Mouse (Mus musculus) stomach, postnatal 0 days (tissue): ENCODE results near the gene Dffa. TPM values are rescaled to one million over a fixed set of nuclear protein-coding genes. Genes with fewer than 3 reads are reported as not detected.

ENCODE experiments used
- ATAC-seq: fragments of 200-750 bp; cut with Nextera tagmentation; 2 replicates; pipeline ENCODE4 v1.8.0; 2017; ENCODE audit not compliant: low FRiP score, low TSS enrichment
- DNase-seq: peaks from one replicate; pipeline ENCODE4 v3.0.0-alpha.2; 2016; ENCODE audit warnings: low spot score
- H3K27ac ChIP-seq: fragments of 300-500 bp; sonication (generic); replicated peaks from 2 replicates; pipeline ENCODE4 v1.5.1; 2014; ENCODE audit warnings: mild to moderate bottlenecking, control low read depth
- H3K27me3 ChIP-seq: fragments of 300-500 bp; sonication (generic); 2 replicates; pipeline ENCODE4 v1.6.1; 2014; ENCODE audit warnings: low read length; ENCODE audit not compliant: control insufficient read depth, insufficient read depth
- H3K36me3 ChIP-seq: fragments of 300-500 bp; sonication (generic); 2 replicates; pipeline ENCODE4 v1.6.1; 2014; ENCODE audit warnings: low read length, mixed read lengths; ENCODE audit not compliant: control insufficient read depth, insufficient read depth
- H3K4me1 ChIP-seq: fragments of 300-500 bp; sonication (generic); replicated peaks from 2 replicates; pipeline ENCODE4 v1.6.1; 2014; ENCODE audit warnings: antibody characterized with exemption; ENCODE audit not compliant: control insufficient read depth, insufficient read depth
- H3K4me2 ChIP-seq: fragments of 300-500 bp; sonication (generic); replicated peaks from 2 replicates; pipeline ENCODE4 v1.6.1; 2014; ENCODE audit warnings: low read depth, mild to moderate bottlenecking, control low read depth, moderate library complexity
- H3K4me3 ChIP-seq: fragments of 300-500 bp; sonication (generic); 2 replicates; pipeline ENCODE4 v1.5.1; 2014; ENCODE audit warnings: low read depth, low read length, control low read depth
- H3K9ac ChIP-seq: fragments of 300-500 bp; sonication (generic); 2 replicates; pipeline ENCODE4 v1.6.1; 2014; ENCODE audit warnings: mild to moderate bottlenecking, low read length, control low read depth, mixed read lengths
- H3K9me3 ChIP-seq: fragments of 300-500 bp; sonication (generic); 2 replicates; pipeline ENCODE4 v1.6.1; 2016; ENCODE audit warnings: low read length; ENCODE audit not compliant: control insufficient read depth
- CTCF ChIP-seq: IDR thresholded peaks from 2 replicates; pipeline ENCODE4 v1.5.1; 2016; ENCODE audit warnings: antibody characterized with exemption, low read depth, mild to moderate bottlenecking, moderate library complexity
- EP300 ChIP-seq: optimal IDR thresholded peaks from 2 replicates; pipeline ENCODE3; 2016; ENCODE audit warnings: antibody characterized with exemption
- WGBS: fragments of 180-500 bp; shearing (Covaris S2); extraction: QIAGEN DNeasy Blood & Tissue Kit; methylation state at CpG from one replicate; pipeline ENCODE4 v1.1.7; 2014; 5-methylcytosine and 5-hydroxymethylcytosine counted together
- polyA plus RNA-seq: library from polyadenylated mRNA; unstranded; fragments of >200 nt; fragmentation: Nextera tagmentation; extraction: Ambion mirVana; gene quantifications from 2 replicates; pipeline ENCODE4 v1.2.1, GENCODE M21; 2015

Dffa gene
- polyA plus RNA-seq, 1 experiment from 2014 or later, result 20.1 TPM

DNA sequence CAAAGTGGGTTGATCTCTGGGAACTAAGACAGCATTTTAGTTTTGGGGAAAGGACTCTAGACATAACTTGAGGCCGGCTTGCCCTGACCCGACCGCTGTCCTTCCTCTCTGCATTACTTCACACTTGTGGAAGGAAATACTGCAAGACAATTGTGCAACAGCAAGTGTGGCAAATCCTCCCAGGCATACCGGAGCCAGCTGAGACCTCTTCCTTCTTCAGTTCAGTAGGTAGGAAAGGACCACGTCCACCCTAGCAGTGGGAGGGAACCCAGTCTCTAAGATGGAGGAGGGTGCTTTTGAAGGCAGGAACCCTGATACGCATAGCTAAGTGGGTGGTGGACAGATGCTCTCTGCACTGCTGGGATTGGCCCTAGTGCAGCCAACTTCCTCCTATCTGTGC, 51.8 kb downstream of the Dffa start:
- H3K9me3 ChIP-seq, result no peaks in the 10 kb centered on the region
- H3K36me3 ChIP-seq, result peaks cover 65% of the 10 kb centered on the region
- H3K4me1 ChIP-seq, result no peaks in the 10 kb centered on the region
- no peak overlapping the region for H3K27ac ChIP-seq
- H3K9ac ChIP-seq, result no peak overlapping the region
- H3K27me3 ChIP-seq, result no peaks in the 10 kb centered on the region
- ATAC-seq (no peak), DNase-seq (no peak)
- 87% methylated on average over 6 of the region's 6 CpGs for WGBS
- H3K4me3 ChIP-seq, result no peak overlapping the region
- no peak overlapping the region for H3K4me2 ChIP-seq
- no peak for TF ChIP-seq CTCF
- no peak for TF ChIP-seq EP300

GRCm38 (mm10) chr4:149157415-149157973, 53.5 kb downstream of the Dffa start:
- no peak for TF ChIP-seq EP300
- TF ChIP-seq CTCF, result no peak
- H3K4me1 ChIP-seq, result no peaks in the 10 kb centered on the region
- peak; percentile 31; the same call in 1 of the 2 replicates for ATAC-seq

GRCm38 (mm10) chr4:149159203-149159602, 55.3 kb downstream of the Dffa start:
- no peak for TF ChIP-seq EP300
- no peak for TF ChIP-seq CTCF
- H3K27ac ChIP-seq, result no peak overlapping the region
- no peaks in the 10 kb centered on the region for H3K27me3 ChIP-seq
- H3K36me3 ChIP-seq, result peaks cover 50% of the 10 kb centered on the region
- WGBS, result 91% methylated on average over 2 of the region's 2 CpGs
- ATAC-seq (no peak), DNase-seq (no peak)
- H3K9ac ChIP-seq, result no peak overlapping the region
- no peaks in the 10 kb centered on the region for H3K4me1 ChIP-seq
- H3K9me3 ChIP-seq, result no peaks in the 10 kb centered on the region
- H3K4me2 ChIP-seq, result no peak overlapping the region
- H3K4me3 ChIP-seq, result no peak overlapping the region

More at GRCm38 (mm10) chr4:149157415-149157973, 53.5 kb downstream of the Dffa start:
- H3K9me3 ChIP-seq, result no peaks in the 10 kb centered on the region
- DNase-seq, result no peak
- peaks cover 58% of the 10 kb centered on the region for H3K36me3 ChIP-seq
- H3K27me3 ChIP-seq, result no peaks in the 10 kb centered on the region
- no peak overlapping the region for H3K9ac ChIP-seq
- H3K4me3 ChIP-seq, result no peak overlapping the region
- no peak overlapping the region for H3K27ac ChIP-seq
- 91% methylated on average over 8 of the region's 8 CpGs for WGBS
- no peak overlapping the region for H3K4me2 ChIP-seq

GRCm38 (mm10) chr4:149159891-149160290, 55.9 kb downstream of the Dffa start:
- TF ChIP-seq EP300 (no peak), CTCF (no peak)
- Histone ChIP-seq H3K27me3 (no peaks in the 10 kb centered on the region), H3K27ac (no peak overlapping the region), H3K4me3 (no peak overlapping the region), H3K9me3 (no peaks in the 10 kb centered on the region), H3K36me3 (peaks cover 43% of the 10 kb centered on the region), H3K4me2 (no peak overlapping the region), H3K4me1 (no peaks in the 10 kb centered on the region), H3K9ac (no peak overlapping the region)
- ATAC-seq (no peak), DNase-seq (no peak)
- 91% methylated on average over 13 of the region's 13 CpGs for WGBS

- TF ChIP-seq EP300 (no peak), CTCF (no peak)
- ATAC-seq, result no peak
- Histone ChIP-seq H3K27me3 (no peaks in the 10 kb centered on the region), H3K9ac (no peak overlapping the region), H3K4me2 (no peak overlapping the region), H3K36me3 (peaks cover 34% of the 10 kb centered on the region), H3K4me1 (no peaks in the 10 kb centered on the region), H3K27ac (no peak overlapping the region), H3K4me3 (no peak overlapping the region), H3K9me3 (no peaks in the 10 kb centered on the region)
- 82% methylated on average over 6 of the region's 6 CpGs for WGBS
- no peak for DNase-seq
Measured at GRCm38 (mm10) chr4:149161166-149161565, 57.2 kb downstream of the Dffa start.

DNA sequence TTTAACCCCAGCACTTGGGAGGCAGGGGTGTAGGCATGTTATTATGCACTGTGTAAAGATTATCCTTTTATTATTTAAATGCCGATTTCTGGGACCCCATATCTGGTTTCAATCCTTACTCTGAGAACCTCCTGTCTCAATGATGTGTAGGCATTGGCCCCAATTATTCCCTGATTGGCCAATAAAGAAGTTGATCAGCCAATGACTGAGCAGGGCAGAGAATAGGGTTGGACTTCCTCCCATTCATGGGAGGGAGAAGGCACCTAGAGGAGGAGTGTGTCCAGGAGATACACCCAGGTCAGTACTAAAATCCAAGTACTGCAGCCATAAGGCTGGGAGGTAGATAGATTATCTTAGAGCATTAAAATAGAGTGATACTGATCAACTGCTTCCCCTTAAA, 59.2 kb downstream of the Dffa start:
- WGBS, result 50% methylated on average over 1 of the region's 1 CpGs
- no peak for TF ChIP-seq CTCF
- TF ChIP-seq EP300, result no peak
- no peak overlapping the region for H3K4me2 ChIP-seq
- H3K9me3 ChIP-seq, result no peaks in the 10 kb centered on the region
- H3K4me1 ChIP-seq, result no peaks in the 10 kb centered on the region
- no peak overlapping the region for H3K9ac ChIP-seq
- no peaks in the 10 kb centered on the region for H3K27me3 ChIP-seq
- H3K27ac ChIP-seq, result no peak overlapping the region
- H3K4me3 ChIP-seq, result no peak overlapping the region
- H3K36me3 ChIP-seq, result peaks cover 21% of the 10 kb centered on the region
- no peak for DNase-seq
- ATAC-seq, result no peak
